Mouse (Mus musculus) erythroblast, embryonic 14.5 days (primary cell): ENCODE measurements around the gene Cds1.

Source experiments
- GATA1 ChIP-seq: IDR thresholded peaks from 2 replicates; pipeline ENCODE4 v1.6.1; 2012; ENCODE audit warnings: low read length, inconsistent platforms, mixed read lengths
- TAL1 ChIP-seq: IDR thresholded peaks from 3 replicates; pipeline ENCODE4 v1.6.1; 2012; ENCODE audit warnings: low read length, inconsistent platforms, mixed read lengths

GRCm38 (mm10) chr5:101847762-101848161, 82.8 kb downstream of the Cds1 start:
- TF ChIP-seq GATA1, result no peak
- no peak for TF ChIP-seq TAL1
